Mouse (Mus musculus): Measurements from ENCODE around the gene Arhgap8.

- TF ChIP-seq CTCF (IDR thresholded peaks at IDR 0.05; ENCODE audit: extremely low read depth, insufficient read depth, low read length) (no peak), POLR2A (IDR thresholded peaks at IDR 0.05; ENCODE audit: extremely low read depth, insufficient read depth, low read length) (no peak)
Observed at GRCm38 (mm10) chr15:84815171-84815570, 95.3 kb downstream of the Arhgap8 start.

Measured in cortical plate, adult 2 months (tissue).